Mouse (Mus musculus) limb, embryonic 13.5 days (tissue): ENCODE measurements around the gene S100a2. TPM values are rescaled to one million over a fixed set of nuclear protein-coding genes. Genes with fewer than 3 reads are reported as not detected.

ENCODE experiments used
- ATAC-seq: fragments of 200-750 bp; cut with Nextera tagmentation; 2 replicates; pipeline ENCODE4 v1.8.0; 2017; ENCODE audit warnings: low read depth, moderate number of reproducible peaks, moderate TSS enrichment; ENCODE audit not compliant: low FRiP score
- H3K27ac ChIP-seq: fragments of 300-500 bp; sonication (generic); 2 replicates; pipeline ENCODE4 v1.5.1; 2015; ENCODE audit warnings: inconsistent platforms, mild to moderate bottlenecking, moderate library complexity
- H3K27me3 ChIP-seq: fragments of 300-500 bp; sonication (generic); 2 replicates; pipeline ENCODE4 v1.6.1; 2015; ENCODE audit warnings: mild to moderate bottlenecking, inconsistent platforms
- H3K36me3 ChIP-seq: fragments of 300-500 bp; sonication (generic); 2 replicates; pipeline ENCODE4 v1.6.1; 2015; ENCODE audit warnings: inconsistent platforms, mild to moderate bottlenecking, moderate library complexity
- H3K4me1 ChIP-seq: fragments of 300-500 bp; sonication (generic); 2 replicates; pipeline ENCODE4 v1.6.1; 2015; ENCODE audit warnings: inconsistent platforms
- H3K4me2 ChIP-seq: fragments of 300-500 bp; sonication (generic); replicated peaks from 2 replicates; pipeline ENCODE4 v1.6.1; 2015; ENCODE audit warnings: inconsistent platforms, mild to moderate bottlenecking, moderate library complexity
- H3K4me3 ChIP-seq: fragments of 300-500 bp; sonication (generic); 2 replicates; pipeline ENCODE4 v1.5.1; 2015; ENCODE audit warnings: moderate library complexity, mild to moderate bottlenecking, inconsistent platforms
- H3K9ac ChIP-seq: fragments of 300-500 bp; sonication (generic); 2 replicates; pipeline ENCODE4 v1.6.1; 2015; ENCODE audit warnings: mild to moderate bottlenecking, inconsistent platforms
- H3K9me3 ChIP-seq: fragments of 300-500 bp; sonication (generic); 2 replicates; pipeline ENCODE4 v1.6.1; 2016; ENCODE audit warnings: inconsistent platforms
- WGBS: fragments of 180-500 bp; shearing (Covaris S2); methylation state at CpG from one replicate; pipeline ENCODE4 v1.1.7; 2015; 5-methylcytosine and 5-hydroxymethylcytosine counted together
- polyA plus RNA-seq: library from polyadenylated mRNA; unstranded; fragments of >200 nt; fragmentation: Nextera tagmentation; extraction: Ambion mirVana; gene quantifications from 2 replicates; pipeline ENCODE4 v1.2.1, GENCODE M21; 2015

The S100a2 gene
- polyA plus RNA-seq, 1 experiment from 2014 or later, result not detected

DNA sequence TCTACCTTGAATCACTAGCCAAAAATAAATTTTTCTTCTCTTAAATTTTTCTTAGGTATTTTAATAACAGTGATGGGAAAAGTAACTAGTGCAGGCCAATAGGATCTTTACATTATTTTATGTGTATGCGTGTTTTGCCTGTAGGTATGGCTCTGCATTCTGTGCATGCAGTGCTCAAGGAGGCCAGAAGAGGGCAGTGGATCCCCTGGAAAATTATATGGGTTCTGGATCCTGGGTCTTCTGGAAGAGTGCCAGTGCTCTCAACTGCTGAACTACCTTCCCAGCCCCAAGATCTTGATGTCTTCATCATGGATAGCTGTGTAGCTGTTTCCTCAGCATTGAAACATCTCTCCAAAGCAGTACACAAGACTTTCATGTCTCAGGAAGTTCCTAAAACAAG lies 7.9 kb upstream of the S100a2 start:
- Histone ChIP-seq H3K36me3 (no peaks in the 10 kb centered on the region), H3K27ac (no peak overlapping the region), H3K4me1 (peaks cover 8% of the 10 kb centered on the region), H3K27me3 (no peaks in the 10 kb centered on the region), H3K4me2 (no peak overlapping the region), H3K4me3 (no peak overlapping the region), H3K9ac (no peak overlapping the region), H3K9me3 (no peaks in the 10 kb centered on the region; the same call in 1 of the 2 replicates)
- 98% methylated on average over 1 of the region's 1 CpGs for WGBS
- ATAC-seq, result no peak

DNA sequence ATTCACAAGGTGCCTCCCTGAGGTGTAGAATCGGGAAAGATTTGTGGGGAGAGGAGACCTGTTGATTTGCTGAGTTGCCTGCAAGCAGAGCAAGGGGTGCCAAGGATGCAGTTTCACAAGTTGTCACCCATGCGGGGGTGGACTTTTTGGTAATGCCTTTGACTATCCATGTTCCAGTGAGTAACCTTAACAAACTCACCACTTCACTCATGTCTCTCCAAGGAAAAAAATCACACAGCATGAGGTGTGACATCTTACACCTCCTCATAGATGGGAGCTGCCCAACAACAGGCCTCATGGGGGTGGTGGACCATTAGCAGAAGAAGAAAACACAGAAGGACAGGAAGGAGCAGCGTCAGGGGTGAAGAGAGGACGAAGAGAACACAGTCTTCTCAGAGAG lies 7.5 kb upstream of the S100a2 start:
- 74% methylated on average over 4 of the region's 4 CpGs for WGBS
- no peaks in the 10 kb centered on the region for H3K27me3 ChIP-seq
- H3K4me3 ChIP-seq, result no peak overlapping the region
- H3K4me1 ChIP-seq, result peaks cover 8% of the 10 kb centered on the region
- no peaks in the 10 kb centered on the region; the same call in 1 of the 2 replicates for H3K9me3 ChIP-seq
- no peak for ATAC-seq
- H3K4me2 ChIP-seq, result no peak overlapping the region
- H3K9ac ChIP-seq, result no peak overlapping the region
- H3K27ac ChIP-seq, result no peak overlapping the region
- H3K36me3 ChIP-seq, result no peaks in the 10 kb centered on the region

GRCm38 (mm10) chr3:90583893-90584292 lies 6.2 kb upstream of the S100a2 start:
- Histone ChIP-seq H3K27me3 (no peaks in the 10 kb centered on the region), H3K27ac (no peak overlapping the region), H3K9me3 (no peaks in the 10 kb centered on the region; the same call in 1 of the 2 replicates), H3K4me3 (no peak overlapping the region), H3K9ac (no peak overlapping the region), H3K4me2 (no peak overlapping the region), H3K36me3 (no peaks in the 10 kb centered on the region), H3K4me1 (peaks cover 8% of the 10 kb centered on the region)
- 32% methylated on average over 3 of the region's 3 CpGs for WGBS
- no peak for ATAC-seq

GRCm38 (mm10) chr3:90585595-90585994 lies 4.5 kb upstream of the S100a2 start:
- H3K4me1 ChIP-seq, result peaks cover 5% of the 10 kb centered on the region; the same call in 1 of the 2 replicates
- no peak overlapping the region for H3K4me2 ChIP-seq
- H3K27me3 ChIP-seq, result no peaks in the 10 kb centered on the region
- WGBS, result 32% methylated on average over 5 of the region's 5 CpGs
- no peak overlapping the region for H3K27ac ChIP-seq
- H3K4me3 ChIP-seq, result no peak overlapping the region
- H3K9me3 ChIP-seq, result no peaks in the 10 kb centered on the region; the same call in 1 of the 2 replicates
- no peaks in the 10 kb centered on the region for H3K36me3 ChIP-seq
- H3K9ac ChIP-seq, result no peak overlapping the region
- ATAC-seq, result no peak; the same call in 1 of the 2 replicates

- Histone ChIP-seq H3K27ac (0 out of 2 replicates have a peak overlapping the region, but pooled peaks have one; percentile 0), H3K27me3 (no peaks in the 10 kb centered on the region), H3K9me3 (no peaks in the 10 kb centered on the region; the same call in 1 of the 2 replicates), H3K4me3 (no peak overlapping the region), H3K4me2 (no peak overlapping the region), H3K36me3 (no peaks in the 10 kb centered on the region), H3K9ac (no peak overlapping the region), H3K4me1 (peaks cover 5% of the 10 kb centered on the region; the same call in 1 of the 2 replicates)
- WGBS, result 81% methylated on average over 15 of the region's 15 CpGs
- ATAC-seq, result no peak
Observed at GRCm38 (mm10) chr3:90586016-90586643, 3.9 kb upstream of the S100a2 start.

- no peak; the same call in 1 of the 2 replicates for ATAC-seq
- H3K27me3 ChIP-seq, result no peaks in the 10 kb centered on the region
- H3K4me3 ChIP-seq, result no peak overlapping the region
- no peak overlapping the region for H3K4me2 ChIP-seq
- no peak overlapping the region for H3K9ac ChIP-seq
- 66% methylated on average over 10 of the region's 10 CpGs for WGBS
- H3K4me1 ChIP-seq, result peaks cover 5% of the 10 kb centered on the region; the same call in 1 of the 2 replicates
- no peaks in the 10 kb centered on the region for H3K36me3 ChIP-seq
- H3K27ac ChIP-seq, result 0 out of 2 replicates have a peak overlapping the region, but pooled peaks have one; percentile 0
- no peaks in the 10 kb centered on the region; the same call in 1 of the 2 replicates for H3K9me3 ChIP-seq
Observed at GRCm38 (mm10) chr3:90586906-90587305, 3.1 kb upstream of the S100a2 start.

DNA sequence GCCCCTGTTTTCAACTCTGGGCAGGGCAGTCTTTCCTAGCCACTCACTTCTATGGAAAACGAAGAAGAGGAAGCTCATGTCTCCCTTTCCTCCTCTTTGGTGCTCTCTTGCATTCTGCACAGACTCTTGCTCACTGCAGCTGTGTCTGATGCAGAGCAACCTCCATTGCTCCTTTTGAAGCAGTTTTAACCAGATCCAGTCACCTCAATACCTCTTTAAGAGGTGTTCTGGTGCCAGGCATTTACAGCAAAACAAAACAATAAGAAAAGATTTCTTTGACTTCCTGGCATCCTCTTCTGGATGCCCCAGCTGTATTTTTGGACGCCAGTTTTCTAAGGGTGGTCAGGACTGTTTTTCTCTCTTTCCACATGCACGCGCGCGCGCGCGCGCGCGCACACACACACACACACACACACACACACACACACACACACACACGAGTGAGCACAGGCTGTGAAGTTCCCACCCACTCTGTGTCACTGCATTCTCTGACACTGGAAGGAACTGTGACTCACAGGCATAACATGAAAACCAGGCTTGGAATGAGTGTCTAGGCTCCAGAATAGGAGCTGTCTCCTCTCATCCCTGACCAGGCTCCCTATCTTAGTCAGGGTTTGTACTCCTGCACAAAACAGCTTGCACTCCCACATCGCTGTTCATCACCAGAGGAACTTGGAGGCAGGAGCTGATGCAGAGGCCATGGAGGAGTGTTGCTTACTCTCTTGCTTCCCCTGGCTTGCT lies 2.5 kb upstream of the S100a2 start:
- no peak overlapping the region for H3K27ac ChIP-seq
- H3K4me1 ChIP-seq, result peaks cover 5% of the 10 kb centered on the region; the same call in 1 of the 2 replicates
- WGBS, result 84% methylated on average over 14 of the region's 14 CpGs

GRCm38 (mm10) chr3:90589390-90589789 lies 657 bp upstream of the S100a2 start:
- Histone ChIP-seq H3K9me3 (peaks cover 7% of the 10 kb centered on the region; the same call in 1 of the 2 replicates), H3K4me1 (peaks cover 5% of the 10 kb centered on the region; the same call in 1 of the 2 replicates), H3K27ac (no peak overlapping the region), H3K4me3 (no peak overlapping the region), H3K27me3 (no peaks in the 10 kb centered on the region), H3K36me3 (no peaks in the 10 kb centered on the region), H3K4me2 (no peak overlapping the region), H3K9ac (no peak overlapping the region)
- ATAC-seq, result no peak
- WGBS, result 78% methylated on average over 6 of the region's 6 CpGs

More for the DNA sequence above, 2.5 kb upstream of the S100a2 start:
- Histone ChIP-seq H3K4me2 (no peak overlapping the region), H3K9me3 (no peaks in the 10 kb centered on the region), H3K9ac (no peak overlapping the region), H3K4me3 (no peak overlapping the region), H3K36me3 (no peaks in the 10 kb centered on the region), H3K27me3 (no peaks in the 10 kb centered on the region)
- no peak for ATAC-seq

DNA sequence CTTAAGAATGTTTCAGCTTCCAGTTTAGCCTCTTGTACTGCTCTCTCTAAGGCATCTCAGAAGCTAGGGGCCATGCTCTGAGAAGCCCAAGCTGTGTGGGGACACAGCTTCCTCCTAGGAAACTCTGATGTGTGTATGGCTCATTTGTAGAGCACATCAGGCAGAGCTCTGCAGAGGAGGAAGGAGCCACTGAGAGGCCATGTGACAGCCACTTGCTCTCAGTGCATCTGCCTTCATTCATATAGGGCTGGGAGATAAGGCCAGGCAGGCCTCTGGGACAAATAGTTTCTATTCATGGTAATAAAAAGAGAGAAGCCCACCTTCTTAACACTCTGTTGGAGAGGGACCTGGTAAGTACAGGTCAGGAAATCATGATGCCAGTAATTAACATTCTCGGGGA lies 4.4 kb downstream of the S100a2 start:
- Histone ChIP-seq H3K4me2 (no peak overlapping the region), H3K9ac (no peak overlapping the region), H3K27me3 (no peaks in the 10 kb centered on the region), H3K4me3 (no peak overlapping the region), H3K4me1 (no peaks in the 10 kb centered on the region), H3K36me3 (no peaks in the 10 kb centered on the region), H3K9me3 (peaks cover 7% of the 10 kb centered on the region; the same call in 1 of the 2 replicates), H3K27ac (no peak overlapping the region)
- WGBS, result 35% methylated on average over 1 of the region's 1 CpGs
- no peak for ATAC-seq

GRCm38 (mm10) chr3:90595556-90595955 lies 5.5 kb downstream of the S100a2 start:
- Histone ChIP-seq H3K4me2 (no peak overlapping the region), H3K9ac (no peak overlapping the region), H3K4me3 (no peak overlapping the region), H3K27me3 (no peaks in the 10 kb centered on the region), H3K9me3 (peaks cover 7% of the 10 kb centered on the region; the same call in 1 of the 2 replicates), H3K27ac (no peak overlapping the region), H3K4me1 (no peaks in the 10 kb centered on the region), H3K36me3 (no peaks in the 10 kb centered on the region)
- 69% methylated on average over 5 of the region's 5 CpGs for WGBS
- ATAC-seq, result no peak

GRCm38 (mm10) chr3:90596810-90597209 lies 6.8 kb downstream of the S100a2 start:
- no peaks in the 10 kb centered on the region for H3K4me1 ChIP-seq
- no peak overlapping the region for H3K27ac ChIP-seq

GRCm38 (mm10) chr3:90597736-90598135 lies 7.7 kb downstream of the S100a2 start:
- no peak for ATAC-seq
- H3K9ac ChIP-seq, result no peak overlapping the region
- no peak overlapping the region for H3K4me2 ChIP-seq
- peaks cover 7% of the 10 kb centered on the region; the same call in 1 of the 2 replicates for H3K9me3 ChIP-seq
- WGBS, result 38% methylated on average over 6 of the region's 6 CpGs
- no peaks in the 10 kb centered on the region for H3K36me3 ChIP-seq
- no peak overlapping the region for H3K4me3 ChIP-seq
- H3K4me1 ChIP-seq, result no peaks in the 10 kb centered on the region
- no peaks in the 10 kb centered on the region for H3K27me3 ChIP-seq
- no peak overlapping the region for H3K27ac ChIP-seq

More at GRCm38 (mm10) chr3:90596810-90597209, 6.8 kb downstream of the S100a2 start:
- Histone ChIP-seq H3K36me3 (no peaks in the 10 kb centered on the region), H3K9me3 (peaks cover 7% of the 10 kb centered on the region; the same call in 1 of the 2 replicates), H3K4me2 (no peak overlapping the region), H3K4me3 (no peak overlapping the region), H3K9ac (no peak overlapping the region), H3K27me3 (no peaks in the 10 kb centered on the region)
- no peak for ATAC-seq
- WGBS, result 88% methylated on average over 6 of the region's 6 CpGs
